Mouse (Mus musculus) spleen, adult 2 months (tissue): ENCODE data around the gene Tgfbr3.

Source experiments
- CTCF ChIP-seq: fragments of 200-500 bp; IDR thresholded peaks from 2 replicates; pipeline ENCODE4 v1.5.1; 2011; ENCODE audit warnings: mild to moderate bottlenecking, inconsistent platforms; ENCODE audit not compliant: insufficient read depth, insufficient read length, insufficient replicate concordance; ENCODE audit errors: extremely low read depth
- POLR2A ChIP-seq: fragments of 200-500 bp; IDR thresholded peaks from 2 replicates; pipeline ENCODE4 v1.6.1; 2011; ENCODE audit warnings: low read depth, low read length, inconsistent platforms

DNA sequence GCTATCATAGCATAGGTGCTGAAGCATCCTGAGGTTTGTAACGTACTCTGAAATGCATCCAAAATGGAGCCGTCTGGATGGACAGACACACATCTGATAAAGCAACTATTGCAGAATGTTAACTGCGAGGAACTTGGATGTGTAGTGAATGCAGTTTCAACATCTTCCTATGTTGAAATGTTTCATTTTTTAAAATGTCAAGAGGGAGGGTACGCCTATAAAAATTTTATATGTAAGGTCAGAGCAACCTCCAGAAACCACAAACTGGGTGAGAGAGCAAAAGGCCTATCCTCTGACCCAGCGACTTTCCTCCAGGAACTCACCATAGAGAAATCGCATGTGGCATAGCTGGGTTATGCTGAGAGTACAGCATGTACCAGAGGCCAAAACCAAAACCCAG lies 70.1 kb downstream of the Tgfbr3 start:
- TF ChIP-seq POLR2A (no peak), CTCF (no peak)
